Mouse (Mus musculus): ENCODE data around the gene Akap13. TPM values are rescaled to one million over a fixed set of nuclear protein-coding genes. Genes with fewer than 3 reads are reported as not detected.

The Akap13 gene
- polyA plus RNA-seq, 1 experiment from 2014 or later: 33.4 TPM

GRCm38 (mm10) chr7:75568883-75569282 is 113.5 kb downstream of the Akap13 start:
- no peaks in the 10 kb centered on the region for H3K36me3 ChIP-seq
- H3K4me3 ChIP-seq (replicated peaks): no peak overlapping the region
- no peak overlapping the region for H3K9ac ChIP-seq
- H3K4me2 ChIP-seq: no peak overlapping the region
- H3K9me3 ChIP-seq (replicated peaks): no peaks in the 10 kb centered on the region
- H3K4me1 ChIP-seq (replicated peaks): peaks cover 24% of the 10 kb centered on the region
- no peaks in the 10 kb centered on the region for H3K27me3 ChIP-seq
- H3K27ac ChIP-seq: no peak overlapping the region
- ATAC-seq (ENCODE audit: low read depth) (no peak), DNase-seq (no peak)

GRCm38 (mm10) chr7:75570218-75570617 is 114.9 kb downstream of the Akap13 start:
- 81% methylated on average over 3 of the region's 3 CpGs for WGBS (ENCODE audit: insufficient replicate concordance)
- DNase-seq: no peak
- no peaks in the 10 kb centered on the region for H3K36me3 ChIP-seq

GRCm38 (mm10) chr7:75571078-75571477 is 115.7 kb downstream of the Akap13 start:
- no peak overlapping the region for H3K4me2 ChIP-seq
- H3K4me3 ChIP-seq (replicated peaks): no peak overlapping the region
- no peaks in the 10 kb centered on the region for H3K9me3 ChIP-seq (replicated peaks)
- no peak overlapping the region for H3K27ac ChIP-seq
- DNase-seq: no peak
- no peaks in the 10 kb centered on the region for H3K27me3 ChIP-seq
- ATAC-seq (ENCODE audit: low read depth): peak; percentile 57; the same call in 1 of the 2 replicates
- H3K36me3 ChIP-seq: no peaks in the 10 kb centered on the region
- no peak overlapping the region for H3K9ac ChIP-seq
- peaks cover 40% of the 10 kb centered on the region for H3K4me1 ChIP-seq (replicated peaks)
- WGBS (ENCODE audit: insufficient replicate concordance): 56% methylated on average over 2 of the region's 2 CpGs

More at GRCm38 (mm10) chr7:75570218-75570617, 114.9 kb downstream of the Akap13 start:
- Histone ChIP-seq H3K4me3 (replicated peaks) (no peak overlapping the region), H3K9me3 (replicated peaks) (no peaks in the 10 kb centered on the region), H3K27me3 (no peaks in the 10 kb centered on the region), H3K4me1 (replicated peaks) (peaks cover 31% of the 10 kb centered on the region), H3K4me2 (no peak overlapping the region), H3K27ac (no peak overlapping the region), H3K9ac (no peak overlapping the region)
- ATAC-seq (ENCODE audit: low read depth): no peak

- Histone ChIP-seq H3K4me2 (peak overlapping the region; percentile 51), H3K36me3 (no peaks in the 10 kb centered on the region), H3K27ac (peak overlapping the region; percentile 34), H3K4me3 (replicated peaks) (no peak overlapping the region; the same call in 1 of the 2 replicates), H3K4me1 (replicated peaks) (peaks cover 40% of the 10 kb centered on the region), H3K9me3 (replicated peaks) (no peaks in the 10 kb centered on the region), H3K9ac (peak overlapping the region; percentile 46; the same call in 1 of the 2 replicates), H3K27me3 (no peaks in the 10 kb centered on the region)
- peak; percentile 68; the same call in 1 of the 2 replicates for ATAC-seq (ENCODE audit: low read depth)
- no peak for DNase-seq
- WGBS (ENCODE audit: insufficient replicate concordance): 11% methylated on average over 4 of the region's 4 CpGs
Observed at GRCm38 (mm10) chr7:75572127-75572526, 116.8 kb downstream of the Akap13 start.

GRCm38 (mm10) chr7:75575120-75575649 is 119.9 kb downstream of the Akap13 start:
- no peak for DNase-seq
- Histone ChIP-seq H3K4me1 (replicated peaks) (peaks cover 40% of the 10 kb centered on the region), H3K27ac (0 out of 2 replicates have a peak overlapping the region, but pooled peaks have one; percentile 53), H3K9ac (no peak overlapping the region), H3K27me3 (no peaks in the 10 kb centered on the region), H3K36me3 (no peaks in the 10 kb centered on the region), H3K4me3 (replicated peaks) (no peak overlapping the region), H3K9me3 (replicated peaks) (no peaks in the 10 kb centered on the region), H3K4me2 (0 out of 2 replicates have a peak overlapping the region, but pooled peaks have one; percentile 6)
- WGBS (ENCODE audit: insufficient replicate concordance): 21% methylated on average over 9 of the region's 9 CpGs
- no peak for ATAC-seq (ENCODE audit: low read depth)

- Histone ChIP-seq H3K4me3 (replicated peaks) (no peak overlapping the region), H3K4me1 (replicated peaks) (peaks cover 35% of the 10 kb centered on the region), H3K27ac (peak overlapping the region; percentile 53), H3K27me3 (no peaks in the 10 kb centered on the region), H3K36me3 (no peaks in the 10 kb centered on the region; the same call in 1 of the 2 replicates), H3K9me3 (replicated peaks) (no peaks in the 10 kb centered on the region), H3K4me2 (no peak overlapping the region), H3K9ac (no peak overlapping the region)
- WGBS (ENCODE audit: insufficient replicate concordance): 75% methylated on average over 1 of the region's 1 CpGs
- no peak for DNase-seq
- no peak for ATAC-seq (ENCODE audit: low read depth)
Observed at GRCm38 (mm10) chr7:75575800-75576585, 120.7 kb downstream of the Akap13 start.

- Histone ChIP-seq H3K27ac (no peak overlapping the region), H3K36me3 (no peaks in the 10 kb centered on the region; the same call in 1 of the 2 replicates), H3K9ac (no peak overlapping the region), H3K9me3 (replicated peaks) (no peaks in the 10 kb centered on the region), H3K4me2 (no peak overlapping the region), H3K27me3 (no peaks in the 10 kb centered on the region), H3K4me1 (replicated peaks) (peaks cover 30% of the 10 kb centered on the region), H3K4me3 (replicated peaks) (no peak overlapping the region)
- WGBS (ENCODE audit: insufficient replicate concordance): 84% methylated on average over 2 of the region's 2 CpGs
- ATAC-seq (ENCODE audit: low read depth): no peak
- DNase-seq: no peak
Observed at GRCm38 (mm10) chr7:75576851-75577250, 121.5 kb downstream of the Akap13 start.

- H3K27me3 ChIP-seq: no peaks in the 10 kb centered on the region
- DNase-seq (no peak), ATAC-seq (ENCODE audit: low read depth) (no peak)
- H3K4me1 ChIP-seq (replicated peaks): peaks cover 30% of the 10 kb centered on the region
- no peak overlapping the region for H3K27ac ChIP-seq
- H3K9ac ChIP-seq: no peak overlapping the region
- WGBS (ENCODE audit: insufficient replicate concordance): 77% methylated on average over 6 of the region's 6 CpGs
- no peaks in the 10 kb centered on the region for H3K9me3 ChIP-seq (replicated peaks)
- H3K4me3 ChIP-seq (replicated peaks): no peak overlapping the region
- no peaks in the 10 kb centered on the region; the same call in 1 of the 2 replicates for H3K36me3 ChIP-seq
- no peak overlapping the region for H3K4me2 ChIP-seq
Observed at GRCm38 (mm10) chr7:75577353-75577752, 122.0 kb downstream of the Akap13 start.

- no peaks in the 10 kb centered on the region for H3K27me3 ChIP-seq
Observed at GRCm38 (mm10) chr7:75578647-75579046, 123.3 kb downstream of the Akap13 start.

GRCm38 (mm10) chr7:75582091-75582490 is 126.8 kb downstream of the Akap13 start:
- ATAC-seq (ENCODE audit: low read depth): no peak
- Histone ChIP-seq H3K9ac (no peak overlapping the region), H3K4me1 (replicated peaks) (peaks cover 45% of the 10 kb centered on the region), H3K36me3 (no peaks in the 10 kb centered on the region; the same call in 1 of the 2 replicates), H3K9me3 (replicated peaks) (no peaks in the 10 kb centered on the region), H3K27me3 (no peaks in the 10 kb centered on the region), H3K27ac (0 out of 2 replicates have a peak overlapping the region, but pooled peaks have one; percentile 7), H3K4me2 (no peak overlapping the region), H3K4me3 (replicated peaks) (no peak overlapping the region)
- WGBS (ENCODE audit: insufficient replicate concordance): 20% methylated on average over 4 of the region's 4 CpGs
- no peak for DNase-seq

More at GRCm38 (mm10) chr7:75578647-75579046, 123.3 kb downstream of the Akap13 start:
- ATAC-seq (ENCODE audit: low read depth) (no peak), DNase-seq (no peak)
- Histone ChIP-seq H3K36me3 (no peaks in the 10 kb centered on the region; the same call in 1 of the 2 replicates), H3K9me3 (replicated peaks) (no peaks in the 10 kb centered on the region), H3K9ac (no peak overlapping the region), H3K27ac (no peak overlapping the region), H3K4me2 (no peak overlapping the region), H3K4me1 (replicated peaks) (peaks cover 34% of the 10 kb centered on the region), H3K4me3 (replicated peaks) (no peak overlapping the region)
- 81% methylated on average over 4 of the region's 4 CpGs for WGBS (ENCODE audit: insufficient replicate concordance)

- H3K4me1 ChIP-seq (replicated peaks): peaks cover 63% of the 10 kb centered on the region
- H3K27ac ChIP-seq: peak overlapping the region; percentile 64; the same call in 1 of the 2 replicates
- ATAC-seq (ENCODE audit: low read depth): no peak
Observed at GRCm38 (mm10) chr7:75584100-75584499, 128.8 kb downstream of the Akap13 start.

More at GRCm38 (mm10) chr7:75584100-75584499, 128.8 kb downstream of the Akap13 start:
- no peak overlapping the region for H3K9ac ChIP-seq
- H3K9me3 ChIP-seq (replicated peaks): no peaks in the 10 kb centered on the region
- no peak overlapping the region for H3K4me2 ChIP-seq
- no peaks in the 10 kb centered on the region for H3K27me3 ChIP-seq
- DNase-seq: no peak
- no peaks in the 10 kb centered on the region; the same call in 1 of the 2 replicates for H3K36me3 ChIP-seq
- 17% methylated on average over 2 of the region's 2 CpGs for WGBS (ENCODE audit: insufficient replicate concordance)
- H3K4me3 ChIP-seq (replicated peaks): no peak overlapping the region

Measured in liver, embryonic 13.5 days (tissue).